ENCODE assay signal across 10 mouse cellular contexts in the genomic region with DNA sequence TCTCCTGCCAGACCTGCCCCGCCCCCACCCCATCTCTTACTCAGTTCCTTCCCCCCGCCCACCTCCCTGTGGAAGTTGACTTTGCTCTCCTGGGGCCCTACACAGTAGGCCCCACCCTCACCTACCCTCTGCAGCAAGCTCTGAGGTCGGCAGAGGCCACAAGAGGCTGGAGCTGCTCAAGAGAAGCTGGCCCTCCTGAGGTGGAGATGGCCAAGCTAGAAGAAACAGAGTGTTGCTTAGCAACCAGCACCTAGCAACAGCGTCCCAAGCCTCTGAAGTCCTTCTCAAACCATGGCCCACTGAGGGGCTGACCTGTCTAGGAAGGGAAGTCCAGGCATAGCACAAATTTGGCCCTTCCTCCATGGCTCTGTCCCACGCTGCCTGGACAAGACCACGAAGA. TPM values are rescaled to one million over a fixed set of nuclear protein-coding genes. Genes with fewer than 3 reads are reported as not detected.
DNase-seq lines count a peak whose midpoint lies in the region; TF ChIP-seq lines count a peak whose summit lies in the region.
"Had no signal": no experiment of that assay in that cellular context is flagged by ENCODE, and none has a peak within 500 bp of the region (broad histone marks: within the 10 kb centered on the region; RNA-seq: fewer than 3 reads in every experiment).

A gene (minus strand): TSS at position 226 of the 400 bp plus-strand sequence.

- no peak within 1 kb of the TSS for H3K27ac ChIP-seq in left cerebral cortex, adult 2 months

- no peak for TF ChIP-seq CTCF in left cerebral cortex, adult 2 months (IDR thresholded peaks at IDR 0.05)

- intact Hi-C loops in left cerebral cortex, adult 2 months (cut with DNase I), result no loop called here

- DNase-seq in lung, adult 18-20 months, result peak; percentile 33 to 62
- DNase-seq in lung, postnatal 14 days, result no peak
- peak; percentile 51 for DNase-seq in forelimb bud, embryonic 11.5 days (ENCODE audit: low read depth, low spot score)
- peak; percentile 72 for DNase-seq in mesoderm, embryonic 11.5 days (ENCODE audit: low read depth, low spot score)
- no peak for DNase-seq in adrenal gland, adult 2 months
- DNase-seq in left cerebral cortex, adult 2 months (ENCODE audit: extremely low spot score in 1 of 2, low spot score in 2 of 2), result no peak
- DNase-seq in urinary bladder, postnatal 25 days (ENCODE audit: low spot score), result no peak
- DNase-seq in urinary bladder, adult 2 months (ENCODE audit: low spot score), result no peak
- DNase-seq: kidney, postnatal 25 days; liver, postnatal 0 days had no signal

- no peak within 1 kb of the TSS for H3K4me3 ChIP-seq in left cerebral cortex, adult 2 months

RNA-seq across cellular contexts. Expression of the gene that starts here (rescaled TPM):
- under 1 TPM; 0.49 to 0.76 TPM for total RNA-seq in adrenal gland, adult 2 months (2021)
- polyA plus RNA-seq in adrenal gland, adult 2 months (2012; rRNA removed), result 0.13 and 0.16 TPM in 2 replicates
- 1 to 10 TPM in 1 of 2 experiments, under 1 TPM in 1; 0.61 to 1.3 TPM for total RNA-seq in left cerebral cortex, adult 2 months (2021)
- 0.26 and 0.44 TPM in 2 replicates for polyA plus RNA-seq in urinary bladder, adult 2 months (2012; rRNA removed)

Comparison
In these comparisons a context has a peak if more than half of its experiments do, and no peak if none do; other contexts are left out.
1. DNase-seq: peak in lung, adult 18-20 months (2 of 2), forelimb bud, embryonic 11.5 days (single experiment) and mesoderm, embryonic 11.5 days (single experiment); none in lung, postnatal 14 days (single experiment), adrenal gland, adult 2 months (single experiment), left cerebral cortex, adult 2 months (0 of 2), urinary bladder, postnatal 25 days (single experiment) and urinary bladder, adult 2 months (single experiment).